Mouse (Mus musculus) thymus, postnatal 10 days (tissue): ENCODE measurements at regions not wholly inside any gene's neighbourhood (a gene's known extent, or its start where the extent isn't known, plus 50 kb on each side); places are given as distances from the start of the nearest gene placed in this dataset.

Experiments used
- DNase-seq, 2 experiments: peaks; one replicate each; pipeline ENCODE4 v3.0.0; 2021; ENCODE audit warnings: low spot score in 2 of 2

DNA sequence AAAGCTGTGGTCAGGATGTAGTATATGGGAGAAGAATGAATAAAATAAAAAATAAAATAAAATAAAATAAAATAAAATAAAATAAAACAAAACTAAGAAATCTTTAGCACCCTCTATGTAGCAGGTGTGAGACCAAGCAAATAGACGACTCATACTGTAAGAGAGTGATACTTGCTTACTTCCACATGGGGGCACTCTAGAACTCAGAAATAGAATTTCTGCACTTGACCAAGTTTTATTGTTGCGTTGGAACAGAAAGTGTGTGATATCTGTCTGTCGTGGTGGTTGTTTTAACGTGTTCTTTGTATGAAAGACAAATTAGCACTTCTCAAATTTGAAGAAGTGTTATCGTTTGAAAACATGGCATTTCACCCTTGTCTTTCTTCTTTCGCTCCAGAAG, 125.4 kb downstream of the Dthd1 start:
- DNase-seq, result peak in 1 of 2 experiments; percentile 9
